Mouse (Mus musculus): ENCODE results near the gene Dcdc2a. TPM values are rescaled to one million over a fixed set of nuclear protein-coding genes. Genes with fewer than 3 reads are reported as not detected.

Dcdc2a gene
- polyA plus RNA-seq, 1 experiment from 2014 or later, result 0.24 TPM

DNA sequence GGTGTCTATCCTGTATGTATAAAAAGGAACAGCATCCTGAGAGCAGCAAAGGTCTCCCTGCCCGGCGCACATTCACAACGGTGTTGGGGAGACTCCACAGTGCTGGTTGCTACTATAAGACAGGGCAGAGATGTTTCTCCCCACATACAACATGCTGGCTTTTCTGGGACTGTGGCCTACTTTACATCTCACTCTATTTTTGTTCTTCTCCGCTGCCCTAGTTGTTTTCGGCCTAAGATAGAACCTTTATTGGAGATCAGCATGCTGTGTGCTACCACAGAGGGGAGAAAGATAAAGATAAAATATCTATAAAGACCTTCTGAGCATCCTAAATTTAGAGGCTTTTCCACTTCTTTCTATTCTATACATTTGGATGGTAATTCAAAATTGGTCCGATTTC lies 72.0 kb downstream of the Dcdc2a start:
- WGBS, result 85% methylated on average over 6 of the region's 6 CpGs

DNA sequence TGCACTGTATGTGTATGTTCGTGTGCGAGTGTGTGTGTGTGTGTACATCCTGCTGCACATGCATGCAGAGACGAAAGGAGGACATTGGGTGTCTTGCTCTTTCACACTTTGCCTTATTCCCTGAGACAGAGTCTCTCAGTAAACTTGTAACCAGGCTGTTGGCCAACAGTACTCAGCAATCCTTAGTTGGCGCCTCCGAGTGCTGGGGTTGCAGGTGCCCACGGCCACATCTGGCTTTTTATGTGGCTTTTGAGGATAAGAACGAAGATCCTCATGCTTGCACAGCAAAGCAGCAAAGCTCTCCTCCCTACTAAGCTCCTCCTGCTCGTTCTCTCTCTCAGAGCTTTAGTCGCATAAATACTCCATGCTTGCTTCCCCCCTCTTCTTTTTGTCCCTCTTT lies 73.0 kb downstream of the Dcdc2a start:
- H3K4me3 ChIP-seq (ENCODE audit: low read depth, low read length), result no peak overlapping the region
- H3K9me3 ChIP-seq (ENCODE audit: control insufficient read depth, low read length), result no peaks in the 10 kb centered on the region
- TF ChIP-seq EP300 (optimal IDR thresholded peaks at IDR 0.05), result no peak
- TF ChIP-seq CTCF (IDR thresholded peaks at IDR 0.05; ENCODE audit: low read depth), result no peak
- no peaks in the 10 kb centered on the region for H3K27me3 ChIP-seq (ENCODE audit: control insufficient read depth, insufficient read depth, low read length)
- DNase-seq (ENCODE audit: low spot score), result no peak
- WGBS, result 81% methylated on average over 9 of the region's 9 CpGs
- no peak overlapping the region for H3K27ac ChIP-seq (replicated peaks)
- no peak overlapping the region for H3K4me2 ChIP-seq (replicated peaks; ENCODE audit: low read depth)
- ATAC-seq (ENCODE audit: low FRiP score, low TSS enrichment), result no peak
- H3K36me3 ChIP-seq (ENCODE audit: control insufficient read depth, insufficient read depth, low read length), result no peaks in the 10 kb centered on the region
- H3K9ac ChIP-seq (ENCODE audit: low read length), result no peak overlapping the region
- no peaks in the 10 kb centered on the region for H3K4me1 ChIP-seq (replicated peaks; ENCODE audit: control insufficient read depth, insufficient read depth)

More for the DNA sequence above, 72.0 kb downstream of the Dcdc2a start:
- no peak overlapping the region for H3K4me2 ChIP-seq (replicated peaks; ENCODE audit: low read depth)
- no peaks in the 10 kb centered on the region for H3K4me1 ChIP-seq (replicated peaks; ENCODE audit: control insufficient read depth, insufficient read depth)
- H3K36me3 ChIP-seq (ENCODE audit: control insufficient read depth, insufficient read depth, low read length), result no peaks in the 10 kb centered on the region
- no peak overlapping the region for H3K9ac ChIP-seq (ENCODE audit: low read length)
- H3K27me3 ChIP-seq (ENCODE audit: control insufficient read depth, insufficient read depth, low read length), result no peaks in the 10 kb centered on the region
- ATAC-seq (ENCODE audit: low FRiP score, low TSS enrichment) (no peak), DNase-seq (ENCODE audit: low spot score) (no peak)
- H3K4me3 ChIP-seq (ENCODE audit: low read depth, low read length), result no peak overlapping the region
- H3K27ac ChIP-seq (replicated peaks), result no peak overlapping the region
- TF ChIP-seq EP300 (optimal IDR thresholded peaks at IDR 0.05) (no peak), CTCF (IDR thresholded peaks at IDR 0.05; ENCODE audit: low read depth) (no peak)
- H3K9me3 ChIP-seq (ENCODE audit: control insufficient read depth, low read length), result no peaks in the 10 kb centered on the region

DNA sequence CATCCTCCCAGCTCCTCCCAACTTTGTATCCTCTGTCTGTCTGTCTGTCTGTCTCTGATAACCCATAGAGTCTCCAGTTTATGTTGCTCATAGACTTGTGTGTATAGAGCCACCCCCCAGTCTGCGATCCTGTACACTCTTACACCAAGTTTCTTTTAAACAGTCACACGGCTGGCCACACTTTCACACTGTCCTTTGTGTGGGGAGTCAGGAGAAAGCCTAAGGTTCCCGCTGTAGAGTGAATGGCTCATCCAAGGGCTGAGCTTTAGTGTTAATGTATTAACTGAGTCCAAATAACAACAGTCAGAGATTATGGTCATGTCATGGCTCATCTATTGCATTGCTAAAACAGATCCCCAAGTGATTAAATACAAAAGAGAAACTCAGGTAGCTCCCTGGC lies 87.3 kb downstream of the Dcdc2a start:
- Histone ChIP-seq H3K4me1 (replicated peaks; ENCODE audit: control insufficient read depth, insufficient read depth) (no peaks in the 10 kb centered on the region), H3K36me3 (ENCODE audit: control insufficient read depth, insufficient read depth, low read length) (no peaks in the 10 kb centered on the region), H3K4me2 (replicated peaks; ENCODE audit: low read depth) (no peak overlapping the region), H3K4me3 (ENCODE audit: low read depth, low read length) (no peak overlapping the region), H3K27me3 (ENCODE audit: control insufficient read depth, insufficient read depth, low read length) (no peaks in the 10 kb centered on the region), H3K27ac (replicated peaks) (no peak overlapping the region), H3K9me3 (ENCODE audit: control insufficient read depth, low read length) (no peaks in the 10 kb centered on the region), H3K9ac (ENCODE audit: low read length) (no peak overlapping the region)
- ATAC-seq (ENCODE audit: low FRiP score, low TSS enrichment) (no peak), DNase-seq (ENCODE audit: low spot score) (no peak)
- TF ChIP-seq CTCF (IDR thresholded peaks at IDR 0.05; ENCODE audit: low read depth) (no peak), EP300 (optimal IDR thresholded peaks at IDR 0.05) (no peak)
- 78% methylated on average over 3 of the region's 3 CpGs for WGBS

DNA sequence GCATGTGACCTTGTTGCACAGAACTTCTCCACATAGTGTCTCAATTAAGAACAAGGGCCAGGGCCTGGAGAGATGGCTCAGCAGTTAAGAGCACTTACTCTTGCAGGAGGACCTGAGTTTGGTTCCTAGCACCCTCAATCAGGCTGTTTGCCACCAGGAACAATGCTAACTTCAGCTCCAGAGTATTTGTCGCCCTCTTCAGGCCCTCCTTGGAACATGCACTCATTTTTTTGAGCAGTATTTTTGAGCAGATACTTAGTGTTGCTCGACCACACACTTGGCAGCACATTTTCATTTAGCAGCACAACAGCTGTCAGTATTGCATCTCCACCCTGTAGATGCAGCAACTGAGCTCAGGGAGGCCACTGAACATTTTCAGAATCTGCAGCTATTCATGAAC lies 88.3 kb downstream of the Dcdc2a start:
- 65% methylated on average over 2 of the region's 2 CpGs for WGBS

DNA sequence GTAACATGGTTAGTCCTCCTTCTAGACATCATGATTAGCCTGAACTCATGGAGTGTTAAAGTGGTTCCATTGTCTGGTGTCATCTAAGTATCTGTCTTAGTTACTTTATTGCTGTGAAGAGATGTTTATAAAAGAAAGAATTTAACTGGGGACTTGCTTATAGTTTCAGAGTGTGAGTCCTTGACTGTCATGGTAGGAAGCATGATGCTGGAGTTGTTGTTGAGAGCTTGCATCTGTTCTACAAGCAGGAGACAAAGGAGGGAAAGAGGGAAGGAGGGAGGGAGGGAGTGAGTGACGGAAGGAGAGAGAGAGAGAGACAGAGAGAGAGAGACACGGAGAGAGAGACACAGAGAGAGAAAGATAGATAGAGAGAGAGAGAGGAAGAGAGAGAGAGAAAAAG lies 90.4 kb downstream of the Dcdc2a start:
- H3K4me2 ChIP-seq (replicated peaks; ENCODE audit: low read depth), result no peak overlapping the region
- H3K9me3 ChIP-seq (ENCODE audit: control insufficient read depth, low read length), result no peaks in the 10 kb centered on the region
- H3K4me1 ChIP-seq (replicated peaks; ENCODE audit: control insufficient read depth, insufficient read depth), result no peaks in the 10 kb centered on the region
- no peak overlapping the region for H3K9ac ChIP-seq (ENCODE audit: low read length)
- no peak for ATAC-seq (ENCODE audit: low FRiP score, low TSS enrichment)
- H3K27ac ChIP-seq (replicated peaks), result no peak overlapping the region
- H3K4me3 ChIP-seq (ENCODE audit: low read depth, low read length), result no peak overlapping the region
- 73% methylated on average over 2 of the region's 2 CpGs for WGBS
- no peaks in the 10 kb centered on the region for H3K36me3 ChIP-seq (ENCODE audit: control insufficient read depth, insufficient read depth, low read length)
- H3K27me3 ChIP-seq (ENCODE audit: control insufficient read depth, insufficient read depth, low read length), result no peaks in the 10 kb centered on the region
- no peak for DNase-seq (ENCODE audit: low spot score)
- TF ChIP-seq EP300 (optimal IDR thresholded peaks at IDR 0.05) (no peak), CTCF (IDR thresholded peaks at IDR 0.05; ENCODE audit: low read depth) (no peak)

More for the DNA sequence above, 88.3 kb downstream of the Dcdc2a start:
- TF ChIP-seq EP300 (optimal IDR thresholded peaks at IDR 0.05), result no peak
- TF ChIP-seq CTCF (IDR thresholded peaks at IDR 0.05; ENCODE audit: low read depth), result 0 out of 2 replicates have a peak, but pooled peaks have one; percentile 11
- Histone ChIP-seq H3K4me3 (ENCODE audit: low read depth, low read length) (no peak overlapping the region), H3K27me3 (ENCODE audit: control insufficient read depth, insufficient read depth, low read length) (no peaks in the 10 kb centered on the region), H3K27ac (replicated peaks) (no peak overlapping the region), H3K9me3 (ENCODE audit: control insufficient read depth, low read length) (no peaks in the 10 kb centered on the region), H3K36me3 (ENCODE audit: control insufficient read depth, insufficient read depth, low read length) (no peaks in the 10 kb centered on the region), H3K9ac (ENCODE audit: low read length) (no peak overlapping the region), H3K4me2 (replicated peaks; ENCODE audit: low read depth) (no peak overlapping the region), H3K4me1 (replicated peaks; ENCODE audit: control insufficient read depth, insufficient read depth) (no peaks in the 10 kb centered on the region)
- ATAC-seq (ENCODE audit: low FRiP score, low TSS enrichment), result no peak
- no peak for DNase-seq (ENCODE audit: low spot score)

DNA sequence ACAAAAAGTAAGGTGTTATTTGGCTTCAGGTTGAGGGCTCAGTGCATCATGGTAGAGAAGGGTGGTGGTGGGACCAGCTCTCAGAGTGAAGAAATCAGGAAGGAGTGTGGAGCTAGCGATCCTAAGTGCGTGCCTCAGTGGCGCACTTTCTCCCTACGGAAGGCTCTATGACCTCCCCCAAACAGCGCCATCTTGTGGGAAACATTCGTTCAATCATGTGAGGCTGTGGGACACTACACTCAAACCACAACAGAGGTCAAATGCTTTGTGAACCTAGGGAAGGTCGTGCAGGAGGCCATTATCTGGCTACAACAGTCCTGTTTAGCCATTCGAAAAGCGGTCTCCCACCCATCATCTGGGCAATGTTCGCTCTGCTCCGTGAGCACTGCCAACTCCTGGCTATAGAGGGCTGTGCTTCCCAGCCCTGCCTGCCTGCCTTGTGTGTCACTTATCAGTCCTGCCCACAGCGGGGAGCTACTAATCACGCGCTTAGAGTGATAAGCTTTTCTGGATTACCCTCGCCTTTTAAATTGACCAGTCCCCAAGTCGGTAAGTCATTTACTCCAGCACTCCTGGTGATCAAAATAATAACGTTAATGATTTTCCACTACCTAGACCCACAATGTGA lies 94.5 kb downstream of the Dcdc2a start:
- H3K27ac ChIP-seq (replicated peaks), result no peak overlapping the region
- H3K4me2 ChIP-seq (replicated peaks; ENCODE audit: low read depth), result no peak overlapping the region
- no peaks in the 10 kb centered on the region for H3K4me1 ChIP-seq (replicated peaks; ENCODE audit: control insufficient read depth, insufficient read depth)
- no peak for DNase-seq (ENCODE audit: low spot score)
- TF ChIP-seq CTCF (IDR thresholded peaks at IDR 0.05; ENCODE audit: low read depth) (no peak), EP300 (optimal IDR thresholded peaks at IDR 0.05) (no peak)
- no peak for ATAC-seq (ENCODE audit: low FRiP score, low TSS enrichment)
- H3K4me3 ChIP-seq (ENCODE audit: low read depth, low read length), result no peak overlapping the region
- H3K36me3 ChIP-seq (ENCODE audit: control insufficient read depth, insufficient read depth, low read length), result no peaks in the 10 kb centered on the region
- WGBS, result 28% methylated on average over 17 of the region's 17 CpGs
- H3K9me3 ChIP-seq (ENCODE audit: control insufficient read depth, low read length), result no peaks in the 10 kb centered on the region
- no peak overlapping the region for H3K9ac ChIP-seq (ENCODE audit: low read length)
- H3K27me3 ChIP-seq (ENCODE audit: control insufficient read depth, insufficient read depth, low read length), result no peaks in the 10 kb centered on the region

All from stomach, postnatal 0 days (tissue).